Mouse (Mus musculus): ENCODE data around the gene Fuca2.
A peak's percentile ranks its signal among the peaks of the same experiment; 100 is the strongest.

The Fuca2 gene

GRCm38 (mm10) chr10:13534751-13535150, 35.4 kb downstream of the Fuca2 start:
- no peak for DNase-seq (ENCODE audit: low spot score)

DNA sequence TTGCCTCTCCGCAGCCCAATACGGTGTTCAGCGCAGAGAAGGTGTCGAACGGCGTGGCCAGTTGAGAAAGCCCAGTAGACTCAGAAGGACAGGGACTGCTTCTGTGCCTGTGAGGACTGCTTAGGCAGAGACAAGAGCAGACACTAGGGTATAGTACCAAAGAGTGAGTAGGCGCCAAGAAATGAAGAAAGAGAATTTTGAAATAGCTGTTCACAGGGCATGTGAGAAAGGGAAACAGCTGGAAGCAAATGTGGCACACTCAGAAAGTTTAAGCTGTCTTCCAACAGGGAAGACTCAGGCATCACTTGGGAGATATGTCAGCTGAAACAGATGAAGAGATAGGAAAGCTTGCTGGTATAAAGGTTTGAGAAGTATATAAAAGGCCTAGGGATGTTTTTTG, 37.4 kb downstream of the Fuca2 start:
- DNase-seq (ENCODE audit: low spot score) = no peak

- no peak for DNase-seq (ENCODE audit: low spot score)
These were observed 40.5 kb downstream of the Fuca2 start for GRCm38 (mm10) chr10:13539769-13540333.

DNA sequence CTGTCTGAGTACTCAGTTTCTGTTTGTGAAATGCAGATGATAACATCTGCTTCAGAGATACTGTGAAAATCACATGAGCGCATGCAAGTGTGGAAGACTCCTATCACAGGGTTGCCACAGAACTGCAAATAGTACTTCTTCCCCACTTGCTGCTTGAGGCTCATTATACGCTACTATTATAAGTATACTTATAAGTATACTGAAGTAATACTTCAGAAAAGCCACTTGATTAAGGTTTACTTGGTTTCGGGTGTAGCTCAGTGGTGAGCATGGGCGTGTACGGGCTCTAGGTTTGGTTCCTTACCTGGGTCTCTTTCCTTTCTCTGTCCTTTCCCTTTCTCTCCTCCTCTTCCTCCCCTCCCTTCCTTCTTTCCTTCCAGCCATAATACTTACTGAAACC, 42.4 kb downstream of the Fuca2 start:
- DNase-seq (ENCODE audit: low spot score) = no peak

- DNase-seq (ENCODE audit: low spot score) = peak; percentile 88
These were observed 53.5 kb downstream of the Fuca2 start, which contains the start of the genes Adat2 and Pex3 for GRCm38 (mm10) chr10:13552646-13553497. Adat2 (plus strand) TSS chr10:13552894. Pex3 (minus strand) TSS chr10:13553142.

DNA sequence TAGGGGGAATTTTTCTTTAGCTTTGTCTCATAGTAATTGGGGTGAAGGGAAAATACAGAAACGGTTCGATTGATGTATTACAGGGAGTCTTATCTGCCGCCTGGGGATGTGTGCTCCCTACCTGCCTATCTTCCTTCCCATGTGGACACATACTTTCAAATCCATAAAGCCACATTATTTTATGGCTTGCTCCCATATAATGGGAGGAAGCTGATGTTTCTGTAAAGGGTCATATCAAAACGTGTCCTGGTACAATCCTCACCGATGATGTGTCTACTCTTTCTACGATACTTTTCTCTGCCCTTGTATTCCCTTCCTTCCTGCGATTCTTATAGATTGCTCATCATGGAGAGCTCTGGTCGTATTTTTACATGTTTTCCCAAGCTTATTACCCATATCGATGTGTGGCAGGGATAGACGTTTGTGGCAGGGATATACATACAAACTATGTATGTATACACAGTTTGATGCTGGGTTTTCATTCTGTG, 54.2 kb downstream of the Fuca2 start:
- DNase-seq (ENCODE audit: low spot score) = no peak

- no peak for DNase-seq (ENCODE audit: low spot score)
These were observed 55.0 kb downstream of the Fuca2 start for GRCm38 (mm10) chr10:13554316-13554715.

GRCm38 (mm10) chr10:13560014-13560674, 60.8 kb downstream of the Fuca2 start:
- DNase-seq (ENCODE audit: low spot score) = no peak

DNA sequence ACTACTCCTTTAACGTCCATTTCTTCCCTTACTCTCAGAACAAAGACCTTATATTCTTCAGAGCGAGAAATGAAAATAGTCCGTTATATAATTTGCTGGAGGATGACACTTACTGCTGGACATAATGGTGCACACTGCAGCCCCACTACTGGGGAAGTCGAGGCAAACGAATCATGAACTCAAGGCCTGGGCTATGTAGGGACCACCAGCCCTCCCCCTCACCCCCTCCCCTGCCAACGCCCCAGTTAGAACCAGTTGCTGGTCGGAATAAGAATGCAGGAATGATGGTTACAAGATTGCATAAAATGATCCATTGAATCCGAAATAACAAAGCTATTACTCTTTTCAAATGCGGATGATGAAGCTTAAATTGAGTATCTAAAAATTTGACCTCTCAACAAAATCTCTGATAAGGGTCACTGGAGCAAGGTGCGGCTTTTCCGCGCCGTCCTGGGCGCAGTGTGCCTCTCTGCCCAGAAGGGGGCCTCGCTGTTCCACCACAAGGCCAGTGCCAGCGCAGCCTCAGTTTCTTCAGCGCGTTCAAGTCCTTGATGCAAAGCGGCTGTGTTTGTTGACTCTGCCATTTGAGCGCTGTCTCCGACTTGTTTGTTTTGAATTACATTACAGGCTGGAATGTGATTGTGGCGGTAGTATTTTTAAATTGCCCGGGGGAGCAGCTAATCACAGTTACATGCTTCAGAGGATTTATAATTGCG, 65.2 kb downstream of the Fuca2 start:
- peak; percentile 68 for DNase-seq (ENCODE audit: low spot score)

GRCm38 (mm10) chr10:13565080-13565448, 65.7 kb downstream of the Fuca2 start:
- DNase-seq (ENCODE audit: low spot score) = no peak

- no peak for DNase-seq (ENCODE audit: low spot score)
These were observed 67.1 kb downstream of the Fuca2 start for GRCm38 (mm10) chr10:13566393-13566792.
